Mouse (Mus musculus) ovary, adult 18-20 months (tissue): ENCODE results near the gene Stx1b.

ENCODE experiments used
- DNase-seq: peaks from one replicate; pipeline ENCODE4 v3.0.0; 2022; ENCODE audit warnings: low spot score, mixed read lengths

The Stx1b gene

DNA sequence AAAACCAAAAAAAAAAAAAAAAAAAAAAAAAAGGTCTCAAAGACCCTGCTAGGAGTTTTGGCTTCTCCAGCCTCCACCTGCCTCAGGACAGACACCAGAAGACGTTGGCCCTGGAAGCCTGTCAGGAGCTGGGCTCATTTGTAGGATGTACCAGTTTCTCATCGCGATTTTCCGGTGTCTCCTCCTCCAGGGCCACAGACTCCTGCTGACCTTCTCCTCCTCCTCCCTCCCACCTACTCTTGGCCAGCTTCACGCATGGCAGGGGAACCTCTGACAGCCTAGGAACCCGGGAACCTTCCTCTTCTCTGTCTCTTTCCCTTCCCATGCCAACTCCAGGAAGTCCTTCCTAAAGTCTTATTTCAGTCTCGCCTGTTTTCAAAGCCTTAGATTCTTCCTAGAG, 7.3 kb downstream of the Stx1b start:
- no peak for DNase-seq

DNA sequence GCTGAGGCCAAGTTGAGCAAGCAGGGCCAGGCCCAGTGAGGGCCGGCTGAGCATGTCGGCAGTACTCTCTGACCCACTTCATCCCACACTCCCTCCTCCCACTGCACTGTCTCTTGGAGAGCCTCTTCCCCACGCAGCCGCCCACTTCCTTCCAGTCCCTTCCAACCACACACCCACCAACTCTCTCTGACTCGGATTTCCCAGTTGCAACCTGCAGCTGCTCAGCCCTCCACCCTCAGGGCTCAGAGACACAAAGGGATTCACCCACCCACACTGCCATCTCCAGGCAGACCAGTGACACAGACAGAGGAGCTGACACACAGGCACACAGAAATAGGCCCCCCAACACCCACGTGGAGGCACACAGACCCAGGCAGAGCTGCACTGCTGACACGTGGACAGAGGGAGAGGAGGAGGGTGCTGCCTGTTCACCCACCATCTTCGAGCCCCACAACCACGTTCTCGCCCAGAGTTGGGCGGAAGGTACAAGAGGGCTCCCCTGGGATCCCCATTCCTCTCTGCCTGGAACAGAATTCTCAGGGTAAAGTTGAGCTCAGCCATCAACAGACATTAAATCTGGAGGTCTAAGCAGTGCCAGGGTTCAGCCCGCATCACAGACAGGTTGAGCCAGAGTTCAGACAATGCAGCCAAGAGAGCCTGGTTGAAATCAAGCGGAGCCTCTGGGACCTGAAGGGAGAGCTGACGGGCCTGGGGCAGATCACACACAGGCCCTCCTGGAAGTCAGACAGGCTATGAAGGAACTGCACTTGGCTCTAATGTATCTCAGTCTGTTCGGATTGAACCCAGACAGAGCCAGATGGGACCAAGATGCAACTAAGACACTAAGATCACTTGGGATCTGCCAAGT, 8.2 kb downstream of the Stx1b start:
- no peak for DNase-seq

DNA sequence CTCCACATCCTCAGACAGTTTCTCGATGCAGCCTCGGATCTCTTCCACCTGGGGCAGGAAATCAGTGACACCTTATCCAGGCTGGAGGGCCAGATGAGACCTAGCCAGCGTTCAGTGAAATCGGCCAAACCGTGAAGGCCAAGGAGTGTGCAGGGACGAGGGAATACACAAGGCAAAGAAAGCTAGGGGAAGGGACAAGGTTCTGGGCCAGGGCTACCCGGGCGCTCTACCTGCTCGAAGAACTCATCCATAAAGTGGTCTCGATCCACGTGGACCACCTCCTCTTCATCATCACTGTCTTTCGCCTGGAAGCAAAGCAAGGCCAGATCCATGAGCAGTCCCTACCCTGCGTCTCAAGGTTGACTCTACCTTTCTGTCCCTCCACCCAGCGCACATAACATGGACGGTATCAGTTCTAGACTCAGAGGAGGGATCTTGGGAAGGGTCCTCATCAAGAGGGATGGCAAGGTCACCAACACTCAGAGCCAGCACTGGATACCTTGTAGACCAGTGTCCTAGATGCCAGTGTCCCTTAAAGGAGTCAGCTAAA, 9.2 kb downstream of the Stx1b start:
- no peak for DNase-seq

DNA sequence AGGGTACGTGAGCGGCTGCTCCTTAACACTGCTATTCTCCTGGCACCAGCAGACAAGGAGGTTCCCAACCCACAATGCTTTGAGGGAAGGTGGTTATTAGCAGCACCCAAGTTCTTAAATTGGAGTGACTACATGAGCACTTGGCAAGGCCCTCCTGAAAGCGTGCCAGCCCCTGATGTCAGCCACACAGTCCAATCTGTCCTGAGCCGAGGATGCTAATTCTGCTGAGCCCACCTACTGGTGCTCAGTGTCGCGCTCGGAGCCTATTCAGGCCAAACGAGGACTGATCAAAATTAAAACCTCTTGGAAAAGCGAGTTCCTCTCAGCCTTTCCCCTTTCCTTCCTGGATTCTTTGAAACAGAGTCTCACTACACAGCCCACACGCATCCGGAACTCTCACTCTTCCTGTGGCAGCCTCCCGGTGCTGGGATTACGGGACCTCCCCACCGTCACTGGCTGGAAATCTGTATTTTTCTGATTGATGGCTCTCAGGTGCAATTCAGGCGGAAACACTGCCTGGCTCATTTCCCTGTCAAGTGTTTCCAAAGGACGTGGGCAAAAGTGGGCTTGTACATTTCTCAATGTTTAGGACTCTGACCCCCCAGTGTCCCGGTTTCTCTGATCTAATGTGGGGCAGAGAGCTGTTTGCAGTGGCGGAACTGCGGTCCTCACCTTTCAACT, 10.0 kb downstream of the Stx1b start:
- DNase-seq = no peak

DNA sequence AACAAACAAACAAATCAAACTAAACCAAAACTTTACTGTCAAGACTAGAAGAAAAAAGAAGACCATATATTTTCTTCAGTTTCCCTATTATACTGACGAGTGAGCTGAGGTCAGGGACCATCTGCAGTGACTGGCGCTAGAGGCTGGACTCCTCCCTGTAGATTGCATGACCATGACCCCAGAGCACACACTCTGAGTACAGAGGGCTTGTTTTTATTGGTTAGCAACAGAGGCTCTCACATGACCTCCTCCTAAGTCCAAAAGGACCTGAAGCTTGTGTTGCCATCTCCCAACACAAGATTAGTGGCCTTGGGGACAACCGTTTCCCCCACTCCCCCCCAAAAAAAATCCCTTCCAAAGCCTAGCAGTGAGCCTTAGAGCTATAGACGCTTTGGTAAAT, 10.5 kb downstream of the Stx1b start:
- no peak for DNase-seq

DNA sequence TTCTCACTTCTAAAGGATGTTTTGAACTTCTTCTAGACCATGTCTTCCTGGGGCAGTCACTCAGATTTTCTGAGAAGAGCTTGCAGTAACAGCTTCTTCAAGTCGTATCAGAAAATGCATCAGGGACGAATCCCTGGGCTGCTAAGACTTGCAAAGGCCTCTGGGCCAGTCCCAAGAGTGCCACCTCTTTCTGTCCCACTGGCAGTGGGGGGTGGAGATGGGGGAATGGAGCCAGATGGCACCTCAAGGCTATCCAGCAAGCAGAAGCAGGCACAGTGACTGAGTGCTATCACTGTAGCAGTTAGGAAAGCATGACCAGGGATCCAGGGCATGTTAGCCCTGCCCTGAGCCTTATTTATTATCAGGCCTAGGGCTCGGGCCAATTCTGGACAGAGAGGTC, 12.1 kb downstream of the Stx1b start:
- no peak for DNase-seq

DNA sequence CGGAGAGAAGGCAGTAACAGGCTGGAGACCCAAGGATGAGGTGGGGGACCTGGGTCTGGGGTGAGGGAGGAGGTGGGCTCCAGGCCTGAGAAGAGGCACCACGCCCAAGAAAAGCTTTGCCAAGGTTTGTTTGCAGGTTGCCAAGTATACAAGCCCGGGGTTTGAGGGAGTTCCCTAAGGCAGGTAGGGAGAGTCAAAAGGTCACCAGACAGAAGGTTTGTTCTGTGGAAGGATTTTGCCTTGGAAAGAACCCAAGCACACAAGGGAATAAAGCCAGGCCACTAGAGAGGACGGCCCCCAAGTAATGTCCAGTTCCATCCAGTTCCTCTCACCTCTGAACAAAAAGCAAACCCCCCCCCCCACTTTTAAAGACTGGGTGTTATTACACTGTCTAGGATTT, 13.1 kb downstream of the Stx1b start:
- no peak for DNase-seq

DNA sequence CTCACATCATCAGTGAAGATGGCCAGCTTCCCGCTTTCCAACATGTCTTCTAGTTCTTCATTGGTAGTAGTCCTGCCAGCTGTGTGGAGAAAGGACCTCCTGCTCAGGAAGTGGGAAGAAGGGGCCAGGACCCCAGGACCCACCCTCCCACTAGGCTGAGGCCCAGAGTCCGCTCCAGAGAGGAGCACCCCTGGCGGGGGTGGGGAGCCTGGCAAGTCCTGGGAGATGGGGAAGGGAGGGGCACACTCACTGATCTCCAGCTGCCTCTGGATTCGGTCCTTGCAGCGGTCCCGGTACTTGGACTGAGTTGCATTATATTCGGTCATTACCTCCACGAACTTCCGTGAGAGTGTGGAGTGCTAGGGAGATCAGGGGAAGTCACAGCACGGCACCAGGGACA, 13.7 kb downstream of the Stx1b start:
- DNase-seq = no peak

DNA sequence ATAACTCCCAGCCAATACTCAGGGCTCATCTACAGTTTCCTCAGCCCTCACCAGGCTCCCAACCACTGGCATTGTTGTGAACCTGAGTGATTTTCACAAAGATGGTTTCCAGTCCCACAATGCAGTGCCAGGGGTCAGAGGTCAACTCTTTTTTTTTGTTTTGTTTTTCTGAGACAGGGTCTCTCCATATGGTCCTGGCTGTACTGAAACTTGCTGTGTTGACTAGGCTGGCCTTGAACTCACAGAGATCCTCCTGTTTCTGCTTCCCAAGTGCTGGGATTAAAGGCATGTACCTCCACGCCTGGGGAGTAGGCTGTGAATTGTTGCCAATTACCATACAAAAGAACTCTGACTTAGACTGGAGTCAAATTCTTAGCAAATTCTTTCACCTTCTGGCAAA, 14.5 kb downstream of the Stx1b start:
- no peak for DNase-seq

DNA sequence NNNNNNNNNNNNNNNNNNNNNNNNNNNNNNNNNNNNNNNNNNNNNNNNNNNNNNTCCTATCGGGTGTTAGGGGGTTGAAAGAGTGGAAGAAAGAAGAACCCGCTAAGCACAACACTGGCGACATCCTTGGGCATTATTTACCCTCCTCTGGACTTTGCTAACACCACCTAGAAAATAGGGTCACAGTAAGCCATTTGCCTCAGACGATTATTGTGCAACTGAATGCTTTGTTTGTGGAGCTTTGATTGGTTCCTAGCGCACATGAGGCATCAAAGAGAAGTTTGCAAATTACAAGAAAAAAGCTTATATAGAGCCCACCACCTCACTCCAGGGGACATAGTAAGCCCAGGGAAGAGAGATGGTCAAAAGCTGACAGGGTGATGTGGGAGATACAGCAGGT, 15.5 kb downstream of the Stx1b start:
- no peak for DNase-seq

DNA sequence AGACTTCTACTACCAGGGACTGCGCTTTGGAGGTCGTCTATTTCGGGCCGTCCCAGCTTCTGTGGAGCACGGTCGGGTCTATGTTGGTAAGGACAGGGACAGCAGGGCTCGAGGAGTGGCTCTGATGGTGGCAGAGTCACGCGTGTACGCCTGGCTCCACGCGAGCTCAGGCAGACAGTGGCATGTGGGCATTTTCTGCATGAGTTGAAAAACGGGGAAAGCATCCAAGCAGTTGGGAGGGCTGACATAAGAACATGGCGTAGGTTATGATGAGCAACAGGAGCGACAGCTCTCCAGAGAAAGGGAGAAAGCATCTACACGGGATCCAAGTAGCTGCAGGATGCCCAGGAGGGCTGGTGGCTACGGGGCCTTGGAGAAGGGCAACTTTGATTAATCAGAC, 22.0 kb downstream of the Stx1b start:
- DNase-seq = no peak

DNA sequence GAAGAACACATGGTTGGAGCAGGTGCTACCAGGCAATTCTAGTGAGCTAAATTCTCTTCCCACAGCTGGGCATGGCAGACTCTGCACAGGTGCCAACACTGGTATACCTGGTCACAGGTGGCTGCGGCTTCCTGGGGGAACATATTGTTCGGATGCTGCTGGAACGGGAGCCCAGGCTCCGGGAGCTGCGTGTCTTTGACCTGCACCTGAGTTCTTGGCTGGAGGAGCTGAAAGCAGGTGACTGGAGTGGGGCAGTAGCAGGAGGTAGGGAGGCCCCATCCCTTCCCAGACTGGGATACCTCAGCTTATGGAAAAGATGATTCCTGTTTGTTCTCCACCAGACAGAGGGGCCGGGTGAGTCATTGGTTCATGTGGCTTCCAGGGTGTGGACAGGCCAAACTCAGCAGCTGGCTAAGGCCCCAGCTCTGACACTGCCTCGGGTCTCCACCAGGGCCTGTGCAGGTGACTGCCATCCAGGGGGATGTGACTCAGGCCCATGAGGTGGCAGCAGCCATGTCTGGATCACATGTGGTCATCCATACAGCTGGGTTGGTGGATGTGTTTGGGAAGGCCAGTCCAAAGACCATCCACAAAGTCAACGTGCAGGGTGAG, 23.2 kb downstream of the Stx1b start:
- DNase-seq = no peak

DNA sequence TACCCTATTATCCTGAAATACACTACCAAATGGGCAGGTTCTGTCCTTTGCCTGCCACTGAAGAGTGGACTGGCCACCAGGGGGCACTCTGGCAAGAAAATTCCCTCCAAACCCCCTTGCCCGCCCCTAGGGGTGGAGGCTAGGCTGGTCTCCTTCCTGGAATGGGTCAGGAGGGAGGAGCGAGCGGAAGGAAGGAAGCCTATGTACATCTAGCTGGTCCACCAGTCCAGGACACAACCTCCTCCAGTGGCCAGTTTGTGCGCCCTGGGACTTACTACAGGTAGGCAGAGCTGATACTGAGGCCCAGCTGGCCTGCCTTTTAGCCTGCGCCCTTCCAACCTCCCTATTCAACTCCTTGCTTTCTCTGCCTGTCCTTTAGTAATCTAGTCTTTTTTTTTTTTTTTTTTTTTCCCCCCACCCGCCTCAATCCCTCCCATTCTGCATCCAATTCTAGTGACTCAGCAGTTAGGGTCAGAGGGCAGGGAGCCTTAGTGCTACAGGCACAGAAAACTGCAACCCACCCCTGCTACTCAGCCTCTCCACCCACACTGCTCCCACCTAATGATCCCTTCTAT, 23.8 kb downstream of the Stx1b start, which contains the start of gene Hsd3b7:
Gene Hsd3b7 (plus strand): TSS at position 170 of the 575 bp plus-strand sequence.
- peak; percentile 88 for DNase-seq

DNA sequence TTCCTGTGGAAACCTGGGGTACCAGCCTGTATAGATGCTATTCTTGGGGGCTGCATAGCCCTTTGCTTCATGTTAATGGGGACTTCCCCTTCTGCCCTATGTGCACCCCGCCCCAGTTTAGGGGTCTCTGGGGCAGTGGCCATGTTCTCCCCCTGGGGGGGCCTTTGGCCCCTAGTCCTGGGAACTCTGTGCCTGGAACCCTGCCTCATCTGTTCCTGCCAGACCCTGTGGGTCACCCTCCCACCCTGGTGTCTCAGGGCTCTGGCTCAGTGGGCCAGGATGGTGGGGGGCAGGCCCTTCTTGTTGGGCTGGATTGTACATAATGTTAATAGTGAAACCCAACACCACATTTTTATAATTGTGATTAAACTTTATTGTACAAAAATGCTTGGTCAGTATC, 24.6 kb downstream of the Stx1b start:
- DNase-seq = no peak

DNA sequence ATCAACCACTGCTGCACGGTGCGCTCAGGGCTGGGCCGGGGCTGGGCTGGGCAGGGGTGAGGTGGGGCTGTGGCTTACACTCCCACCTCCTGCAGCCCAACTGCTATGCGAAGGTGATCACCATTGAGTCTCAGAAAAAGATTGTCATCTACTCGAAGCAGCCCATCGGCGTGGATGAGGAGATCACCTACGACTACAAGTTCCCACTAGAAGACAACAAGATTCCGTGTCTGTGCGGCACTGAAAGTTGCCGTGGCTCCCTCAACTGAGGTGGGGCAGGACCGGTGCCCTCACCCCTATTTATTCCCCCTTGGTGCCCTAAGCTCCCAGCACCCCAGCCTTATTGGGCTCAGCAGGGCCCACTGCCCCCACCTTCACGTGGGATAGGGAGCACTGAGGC, 25.1 kb downstream of the Stx1b start:
- no peak for DNase-seq

DNA sequence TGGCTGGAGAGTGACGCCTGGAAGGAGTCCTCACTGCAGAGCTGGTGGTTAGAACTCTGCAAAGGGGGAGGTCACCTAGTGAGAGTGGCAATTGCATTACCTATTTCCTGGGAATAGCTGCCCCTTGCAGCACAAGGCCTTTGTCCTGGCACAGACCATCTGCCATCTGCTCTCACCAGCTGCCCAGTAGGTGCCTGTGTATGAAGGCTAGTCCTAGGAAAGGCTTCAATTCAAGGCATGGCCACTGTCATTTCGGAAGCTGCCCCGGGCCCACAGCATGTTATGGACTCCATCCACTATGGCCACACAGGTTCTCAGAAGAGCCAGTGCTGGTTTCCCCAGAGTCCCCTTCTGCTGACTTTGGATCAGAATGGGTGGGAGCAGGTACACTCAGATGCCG, 25.8 kb downstream of the Stx1b start:
- DNase-seq = no peak

DNA sequence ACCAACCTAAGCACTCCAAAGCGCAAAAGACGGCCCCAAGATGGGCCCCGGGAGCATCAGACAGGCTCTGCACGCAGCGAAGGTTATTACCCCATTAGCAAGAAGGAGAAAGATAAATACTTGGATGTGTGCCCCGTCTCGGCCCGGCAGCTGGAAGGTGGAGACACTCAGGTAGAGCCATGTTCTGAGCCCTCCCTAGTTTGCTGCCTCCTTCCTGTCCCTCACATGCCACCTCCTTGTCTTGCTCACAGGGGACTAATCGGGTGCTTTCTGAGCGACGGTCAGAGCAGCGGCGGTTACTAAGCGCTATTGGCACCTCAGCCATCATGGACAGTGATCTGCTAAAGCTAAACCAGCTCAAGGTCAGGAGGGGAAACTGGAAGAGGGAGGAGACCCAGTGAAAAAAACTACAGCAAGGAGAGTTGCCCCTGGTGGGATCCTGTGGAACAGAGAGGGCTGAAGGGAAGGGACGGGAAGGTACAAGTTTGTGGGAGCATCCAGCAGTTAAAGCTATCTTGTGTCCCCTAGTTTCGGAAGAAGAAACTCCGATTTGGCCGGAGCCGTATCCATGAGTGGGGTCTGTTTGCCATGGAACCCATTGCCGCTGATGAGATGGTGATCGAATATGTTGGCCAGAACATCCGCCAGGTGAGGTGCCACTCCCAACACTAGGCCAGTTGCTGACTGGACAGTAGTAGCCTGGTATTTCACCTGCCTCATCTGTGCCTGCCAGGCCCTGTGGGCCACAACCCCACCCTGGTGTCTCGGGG, 27.1 kb downstream of the Stx1b start:
- no peak for DNase-seq

DNA sequence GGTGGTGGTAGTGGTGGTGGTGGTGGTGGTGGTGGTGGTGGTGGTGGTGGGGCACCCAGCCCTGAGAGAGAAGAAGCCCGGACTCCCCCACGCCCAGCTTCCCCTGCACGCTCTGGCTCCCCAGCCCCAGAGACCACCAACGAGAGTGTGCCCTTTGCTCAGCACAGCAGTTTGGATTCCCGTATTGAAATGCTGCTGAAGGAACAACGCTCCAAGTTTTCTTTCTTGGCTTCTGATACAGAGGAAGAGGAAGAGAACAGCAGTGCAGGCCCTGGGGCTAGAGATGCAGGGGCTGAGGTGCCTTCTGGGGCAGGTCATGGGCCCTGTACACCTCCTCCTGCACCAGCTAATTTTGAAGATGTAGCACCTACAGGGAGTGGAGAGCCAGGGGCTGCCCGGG, 39.0 kb downstream of the Stx1b start, which contains the start of gene Gm49388:
Gene Gm49388 (plus strand): TSS at position 301 of the 400 bp plus-strand sequence.
- no peak for DNase-seq

DNA sequence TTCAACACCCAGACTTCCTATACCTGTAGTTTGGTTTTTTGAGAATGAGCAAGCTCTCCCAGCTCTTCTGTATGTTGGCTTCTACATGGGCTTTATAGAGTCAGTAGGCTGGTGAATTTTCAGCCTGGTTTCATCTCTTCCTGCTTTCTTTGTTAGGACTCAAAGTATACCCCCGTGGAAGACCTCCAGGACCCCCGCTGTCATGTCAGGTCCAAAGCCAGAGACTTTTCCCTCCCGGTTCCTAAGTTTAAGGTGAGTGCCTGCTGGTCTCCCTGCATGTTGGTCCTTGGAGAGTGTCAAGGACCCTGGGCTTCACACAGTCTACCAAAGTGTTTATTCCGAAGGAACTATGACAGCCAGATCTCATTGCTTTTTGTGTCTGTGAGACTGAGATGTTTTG, 46.0 kb downstream of the Stx1b start:
- DNase-seq = no peak

DNA sequence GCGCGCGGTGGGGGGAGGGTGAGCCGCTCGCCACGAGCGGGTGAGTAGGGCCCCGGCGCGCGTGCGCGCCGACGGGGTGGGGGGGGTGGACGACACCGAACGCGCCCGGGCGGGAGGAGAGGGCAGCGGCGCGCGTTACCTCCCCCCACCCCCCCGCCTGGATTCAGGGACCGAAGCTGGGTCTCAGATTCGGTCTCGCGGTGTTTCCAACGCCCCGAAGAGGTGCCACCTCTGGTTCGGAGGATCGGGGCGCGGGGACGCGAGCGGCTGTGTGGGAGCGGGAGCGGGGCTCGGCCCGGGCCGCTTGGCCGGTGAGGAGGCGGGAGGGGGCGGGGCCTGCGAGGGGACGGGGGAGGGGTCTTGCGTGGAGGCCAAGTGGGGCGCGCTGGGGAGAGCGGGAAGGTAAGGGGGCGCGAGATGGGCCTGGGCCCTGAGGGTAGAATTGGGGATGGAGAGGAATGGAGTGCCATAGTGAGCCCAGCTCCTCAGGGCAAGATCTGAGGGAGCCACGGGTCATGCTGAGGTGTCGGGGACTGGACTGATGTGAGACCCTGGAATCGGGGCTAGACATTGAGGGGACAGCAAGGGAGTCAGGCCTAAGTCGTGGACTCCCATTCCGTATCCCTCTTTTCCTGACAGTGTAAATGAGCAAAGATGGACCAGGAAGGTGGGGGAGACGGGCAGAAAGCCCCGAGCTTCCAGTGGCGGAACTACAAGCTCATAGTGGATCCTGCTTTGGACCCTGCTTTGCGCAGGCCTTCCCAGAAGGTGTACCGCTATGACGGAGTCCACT, 46.7 kb downstream of the Stx1b start:
- no peak for DNase-seq
